Mouse (Mus musculus) midbrain, embryonic 16.5 days (tissue): ENCODE data around the gene Chrm5. TPM values are rescaled to one million over a fixed set of nuclear protein-coding genes. Genes with fewer than 3 reads are reported as not detected.

ENCODE experiments used
- ATAC-seq: fragments of 200-750 bp; cut with Nextera tagmentation; 2 replicates; pipeline ENCODE4 v1.8.0; 2017; ENCODE audit warnings: moderate TSS enrichment
- H3K27ac ChIP-seq: fragments of 300-500 bp; sonication (generic); 2 replicates; pipeline ENCODE4 v1.5.1; 2014; ENCODE audit warnings: mild to moderate bottlenecking, low read length, mixed read lengths
- H3K27me3 ChIP-seq: fragments of 300-500 bp; sonication (generic); 2 replicates; pipeline ENCODE4 v1.6.1; 2014; ENCODE audit warnings: low read depth, low read length, mixed read lengths; ENCODE audit not compliant: control insufficient read depth, insufficient read depth
- H3K36me3 ChIP-seq: fragments of 300-500 bp; sonication (generic); 2 replicates; pipeline ENCODE4 v1.6.1; 2014; ENCODE audit warnings: mild to moderate bottlenecking, low read length, moderate library complexity, mixed read lengths; ENCODE audit not compliant: control insufficient read depth, insufficient read depth
- H3K4me1 ChIP-seq: fragments of 300-500 bp; sonication (generic); 2 replicates; pipeline ENCODE4 v1.6.1; 2014; ENCODE audit warnings: mild to moderate bottlenecking, low read length, mixed read lengths; ENCODE audit not compliant: control insufficient read depth, insufficient read depth
- H3K4me2 ChIP-seq: fragments of 300-500 bp; sonication (generic); 2 replicates; pipeline ENCODE4 v1.6.1; 2014; ENCODE audit warnings: mild to moderate bottlenecking, low read length, mixed read lengths
- H3K4me3 ChIP-seq: fragments of 300-500 bp; sonication (generic); 2 replicates; pipeline ENCODE4 v1.5.1; 2014; ENCODE audit warnings: low read depth, mild to moderate bottlenecking, low read length, moderate library complexity, mixed read lengths
- H3K9ac ChIP-seq: fragments of 300-500 bp; sonication (generic); 2 replicates; pipeline ENCODE4 v1.6.1; 2014; ENCODE audit warnings: low read depth, low read length, mixed read lengths
- H3K9me3 ChIP-seq: fragments of 300-500 bp; sonication (generic); replicated peaks from 2 replicates; pipeline ENCODE4 v1.6.1; 2014; ENCODE audit warnings: mild to moderate bottlenecking, low read length, mixed read lengths; ENCODE audit not compliant: control insufficient read depth, poor library complexity, severe bottlenecking
- WGBS: fragments of 180-500 bp; shearing (Covaris S2); extraction: QIAGEN DNeasy Blood & Tissue Kit; methylation state at CpG from one replicate; pipeline ENCODE4 v1.1.7; 2014; 5-methylcytosine and 5-hydroxymethylcytosine counted together
- polyA plus RNA-seq: library from polyadenylated mRNA; unstranded; fragments of >200 nt; fragmentation: Nextera tagmentation; extraction: Ambion mirVana; gene quantifications from 2 replicates; pipeline ENCODE4 v1.2.1, GENCODE M21; 2015

Chrm5 gene
- polyA plus RNA-seq, 1 experiment from 2014 or later, result 1.4 TPM

GRCm38 (mm10) chr2:112506841-112507435, 26.4 kb upstream of the Chrm5 start:
- no peaks in the 10 kb centered on the region for H3K4me1 ChIP-seq
- no peaks in the 10 kb centered on the region for H3K27me3 ChIP-seq
- no peaks in the 10 kb centered on the region for H3K9me3 ChIP-seq
- no peak; the same call in 1 of the 2 replicates for ATAC-seq
- no peak overlapping the region for H3K27ac ChIP-seq
- H3K9ac ChIP-seq, result no peak overlapping the region
- H3K36me3 ChIP-seq, result no peaks in the 10 kb centered on the region
- no peak overlapping the region for H3K4me3 ChIP-seq
- 68% methylated on average over 5 of the region's 5 CpGs for WGBS
- H3K4me2 ChIP-seq, result no peak overlapping the region

- no peak for ATAC-seq
- H3K27me3 ChIP-seq, result no peaks in the 10 kb centered on the region
- no peak overlapping the region for H3K27ac ChIP-seq
- no peaks in the 10 kb centered on the region for H3K36me3 ChIP-seq
- WGBS, result 90% methylated on average over 6 of the region's 6 CpGs
- H3K4me3 ChIP-seq, result no peak overlapping the region
- no peak overlapping the region for H3K9ac ChIP-seq
- H3K9me3 ChIP-seq, result no peaks in the 10 kb centered on the region
- no peak overlapping the region for H3K4me2 ChIP-seq
- H3K4me1 ChIP-seq, result peaks cover 6% of the 10 kb centered on the region
Measured at GRCm38 (mm10) chr2:112503978-112504377, 23.4 kb upstream of the Chrm5 start.

GRCm38 (mm10) chr2:112501209-112501608, 20.6 kb upstream of the Chrm5 start:
- peak; percentile 94 for ATAC-seq
- Histone ChIP-seq H3K4me3 (no peak overlapping the region), H3K4me2 (no peak overlapping the region; the same call in 1 of the 2 replicates), H3K4me1 (peaks cover 6% of the 10 kb centered on the region), H3K27ac (no peak overlapping the region), H3K9ac (0 out of 2 replicates have a peak overlapping the region, but pooled peaks have one; percentile 34), H3K9me3 (no peaks in the 10 kb centered on the region), H3K36me3 (no peaks in the 10 kb centered on the region), H3K27me3 (no peaks in the 10 kb centered on the region)
- WGBS, result 4% methylated on average over 6 of the region's 6 CpGs

GRCm38 (mm10) chr2:112497851-112498250, 17.3 kb upstream of the Chrm5 start:
- Histone ChIP-seq H3K9ac (no peak overlapping the region), H3K4me2 (no peak overlapping the region), H3K4me3 (no peak overlapping the region), H3K36me3 (no peaks in the 10 kb centered on the region), H3K27ac (no peak overlapping the region), H3K9me3 (no peaks in the 10 kb centered on the region), H3K4me1 (peaks cover 10% of the 10 kb centered on the region), H3K27me3 (no peaks in the 10 kb centered on the region)
- ATAC-seq, result no peak
- 72% methylated on average over 7 of the region's 7 CpGs for WGBS

GRCm38 (mm10) chr2:112493539-112494260, 13.1 kb upstream of the Chrm5 start:
- peak; percentile 41 for ATAC-seq
- Histone ChIP-seq H3K27ac (peak overlapping the region; percentile 96), H3K9me3 (no peaks in the 10 kb centered on the region), H3K4me3 (peak overlapping the region; percentile 97), H3K9ac (peak overlapping the region; percentile 100), H3K4me2 (peak overlapping the region; percentile 79), H3K4me1 (peaks cover 11% of the 10 kb centered on the region), H3K36me3 (no peaks in the 10 kb centered on the region), H3K27me3 (no peaks in the 10 kb centered on the region)
- 44% methylated on average over 11 of the region's 11 CpGs for WGBS

- Histone ChIP-seq H3K4me3 (peak within 1 kb of the TSS; percentile 97), H3K4me2 (peak within 1 kb of the TSS; percentile 79), H3K9me3 (no peaks in the 10 kb centered on the region), H3K4me1 (peaks cover 11% of the 10 kb centered on the region), H3K27me3 (no peaks in the 10 kb centered on the region), H3K9ac (peak within 1 kb of the TSS; percentile 100), H3K36me3 (no peaks in the 10 kb centered on the region), H3K27ac (peak within 1 kb of the TSS; percentile 96)
- under 1% methylated on average over 61 of the region's 87 CpGs for WGBS
- ATAC-seq, result peak; percentile 97
Measured at GRCm38 (mm10) chr2:112492856-112493538, 12.4 kb upstream of the Chrm5 start, which contains the start of gene Aven. Aven (plus strand) TSS chr2:112492964.

GRCm38 (mm10) chr2:112492431-112492855, 11.9 kb upstream of the Chrm5 start:
- Histone ChIP-seq H3K36me3 (no peaks in the 10 kb centered on the region), H3K27me3 (no peaks in the 10 kb centered on the region), H3K9ac (peak overlapping the region; percentile 100), H3K4me1 (peaks cover 11% of the 10 kb centered on the region), H3K4me3 (peak overlapping the region; percentile 97), H3K9me3 (no peaks in the 10 kb centered on the region), H3K27ac (peak overlapping the region; percentile 96), H3K4me2 (peak overlapping the region; percentile 79)
- 4% methylated on average over 9 of the region's 9 CpGs for WGBS
- peak; percentile 7 for ATAC-seq

GRCm38 (mm10) chr2:112491629-112492028, 11.1 kb upstream of the Chrm5 start:
- H3K4me2 ChIP-seq, result no peak overlapping the region
- no peaks in the 10 kb centered on the region for H3K36me3 ChIP-seq
- ATAC-seq, result no peak
- no peak overlapping the region for H3K27ac ChIP-seq
- peaks cover 11% of the 10 kb centered on the region for H3K4me1 ChIP-seq
- no peaks in the 10 kb centered on the region for H3K9me3 ChIP-seq
- WGBS, result 78% methylated on average over 5 of the region's 5 CpGs
- no peaks in the 10 kb centered on the region for H3K27me3 ChIP-seq
- no peak overlapping the region for H3K9ac ChIP-seq
- no peak overlapping the region for H3K4me3 ChIP-seq
